In the genomic region with DNA sequence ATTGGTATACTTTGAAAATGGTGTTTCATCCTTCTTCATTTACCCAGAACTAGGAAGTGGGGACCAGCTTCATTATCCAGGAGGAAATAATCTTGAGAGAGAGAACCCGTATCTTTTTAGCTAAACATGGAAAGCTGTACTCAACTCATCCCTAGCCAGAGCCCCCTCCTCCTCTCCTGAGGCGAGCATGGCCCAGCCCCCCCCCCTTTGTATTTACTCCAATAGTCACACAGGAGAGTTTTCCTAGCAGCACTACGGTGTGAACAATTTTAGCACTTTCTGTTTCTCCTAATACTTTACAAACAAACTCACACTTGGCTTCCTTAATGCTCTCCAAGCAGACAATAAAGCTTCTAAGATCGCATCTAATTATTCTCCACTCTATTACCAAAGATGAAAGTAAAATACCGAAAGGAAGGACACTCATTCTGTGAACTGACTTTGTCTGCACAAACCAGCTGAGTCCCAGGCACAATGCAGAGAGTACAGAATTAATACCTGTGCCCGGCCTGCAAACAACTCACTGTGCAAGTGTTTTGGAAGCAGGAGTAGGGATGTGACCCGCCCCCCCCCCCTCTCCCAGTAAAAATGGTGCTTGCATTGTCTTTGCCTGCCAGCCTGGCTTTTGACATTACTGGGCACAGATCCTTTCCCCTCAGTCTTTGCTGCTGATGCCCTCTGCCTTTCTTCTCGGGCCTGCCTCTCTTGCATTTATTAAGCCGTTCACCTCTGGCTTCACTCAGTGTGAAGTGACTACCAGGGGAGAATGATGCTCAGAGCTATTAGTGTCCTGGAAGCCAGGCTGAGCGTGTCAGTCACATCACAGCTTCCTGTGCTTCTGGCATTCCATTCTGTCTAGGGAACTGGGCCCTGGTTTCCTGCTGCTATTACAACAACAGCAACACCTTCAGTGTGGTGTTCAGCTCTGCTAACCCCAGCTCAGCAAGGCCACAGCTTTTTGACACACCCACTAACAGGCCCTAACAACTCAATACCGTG, we compare ENCODE assay signal across 10 mouse cellular contexts.
DNase-seq lines count a peak whose midpoint lies in the region; ATAC-seq and TF ChIP-seq lines count a peak whose summit lies in the region.
"Had no signal": no experiment of that assay in that cellular context is flagged by ENCODE, and none has a peak within 500 bp of the region (broad histone marks: within the 10 kb centered on the region; RNA-seq: fewer than 3 reads in every experiment).

No protein-coding gene starts in this region.

- 38% methylated on average over 11 of the region's 11 CpGs for WGBS in heart, embryonic 10.5 days
- 46% methylated on average over 11 of the region's 11 CpGs for WGBS in heart, adult 2 months
- 73% methylated on average over 10 of the region's 11 CpGs for WGBS in thymus, adult 2 months
- WGBS in hindbrain, embryonic 14.5 days: 29% methylated on average over 11 of the region's 11 CpGs
- 29% methylated on average over 11 of the region's 11 CpGs for WGBS in neural tube, embryonic 14.5 days

- no peak overlapping the region for H3K4me3 ChIP-seq in heart, embryonic 10.5 days
- H3K4me3 ChIP-seq in heart, adult 2 months: no peak overlapping the region
- H3K4me3 ChIP-seq in thymus, adult 2 months (ENCODE audit: control insufficient read depth, insufficient read depth, low read length): no peak overlapping the region
- no peak overlapping the region for H3K4me3 ChIP-seq in hindbrain, embryonic 14.5 days (replicated peaks; ENCODE audit: low read length)
- no peak overlapping the region for H3K4me3 ChIP-seq in neural tube, embryonic 14.5 days (ENCODE audit: low read depth, low read length)
- H3K4me3 ChIP-seq: limb, embryonic 12.5 days had no signal

- H3K27ac ChIP-seq in heart, embryonic 10.5 days: peak overlapping the region; percentile 67
- H3K27ac ChIP-seq in heart, adult 2 months: no peak overlapping the region
- peak overlapping the region; percentile 2; the same call in 1 of the 2 replicates for H3K27ac ChIP-seq in thymus, adult 2 months (ENCODE audit: control insufficient read depth, insufficient read depth, low read length)
- H3K27ac ChIP-seq in hindbrain, embryonic 14.5 days: peak overlapping the region; percentile 39; the same call in 1 of the 2 replicates
- peak overlapping the region; percentile 23; the same call in 1 of the 2 replicates for H3K27ac ChIP-seq in neural tube, embryonic 14.5 days (ENCODE audit: low read depth, low read length)
- H3K27ac ChIP-seq: limb, embryonic 12.5 days had no signal

- intact Hi-C loops in heart, adult 2 months (cut with DNase I): no loop called here

- no peak for TF ChIP-seq CTCF in heart, adult 2 months (IDR thresholded peaks at IDR 0.05)
- TF ChIP-seq CTCF in thymus, adult 2 months (IDR thresholded peaks at IDR 0.05; ENCODE audit: borderline replicate concordance, control insufficient read depth, extremely low read depth, insufficient read depth, low read length, poor library complexity): no peak

- no peaks in the 10 kb centered on the region for H3K36me3 ChIP-seq in heart, embryonic 10.5 days
- H3K36me3 ChIP-seq in heart, adult 2 months (ENCODE audit: control insufficient read depth, insufficient read depth, low read length): no peaks in the 10 kb centered on the region
- peaks cover 14% of the 10 kb centered on the region; the same call in 1 of the 2 replicates for H3K36me3 ChIP-seq in thymus, adult 2 months (ENCODE audit: control insufficient read depth, insufficient read depth, low read length)
- H3K36me3 ChIP-seq in hindbrain, embryonic 14.5 days (replicated peaks; ENCODE audit: control insufficient read depth, insufficient read depth): no peaks in the 10 kb centered on the region
- no peaks in the 10 kb centered on the region for H3K36me3 ChIP-seq in neural tube, embryonic 14.5 days (ENCODE audit: control insufficient read depth, insufficient read depth, low read length)
- H3K36me3 ChIP-seq: limb, embryonic 12.5 days had no signal

- no peak for TF ChIP-seq POLR2A in heart, adult 2 months (IDR thresholded peaks at IDR 0.05; ENCODE audit: insufficient read depth, low read depth, low read length)
- no peak for TF ChIP-seq POLR2A in thymus, adult 2 months (IDR thresholded peaks at IDR 0.05; ENCODE audit: control insufficient read depth, extremely low read depth, insufficient read depth, low read length, poor library complexity)

- TF ChIP-seq EP300 in heart, adult 2 months (IDR thresholded peaks at IDR 0.05; ENCODE audit: insufficient read depth, low read depth, low read length): no peak

- peak; percentile 59; the same call in 1 of the 2 replicates for ATAC-seq in hindbrain, embryonic 14.5 days (ENCODE audit: low FRiP score)
- 0 out of 2 replicates have a peak, but pooled peaks have one; percentile 19 for ATAC-seq in neural tube, embryonic 14.5 days (ENCODE audit: low read depth)

- no peaks in the 10 kb centered on the region for H3K9me3 ChIP-seq in heart, embryonic 10.5 days
- H3K9me3 ChIP-seq in hindbrain, embryonic 14.5 days (ENCODE audit: control insufficient read depth, low read length): no peaks in the 10 kb centered on the region
- H3K9me3 ChIP-seq in neural tube, embryonic 14.5 days (ENCODE audit: control insufficient read depth, low read length): no peaks in the 10 kb centered on the region
- H3K9me3 ChIP-seq: limb, embryonic 12.5 days had no signal

- no peak overlapping the region for H3K4me2 ChIP-seq in hindbrain, embryonic 14.5 days (replicated peaks)
- no peak overlapping the region for H3K4me2 ChIP-seq in neural tube, embryonic 14.5 days (ENCODE audit: low read depth, low read length)
- H3K4me2 ChIP-seq: limb, embryonic 12.5 days had no signal

- H3K4me1 ChIP-seq in heart, embryonic 10.5 days: peaks cover 12% of the 10 kb centered on the region
- H3K4me1 ChIP-seq in heart, adult 2 months (ENCODE audit: control insufficient read depth, insufficient read depth, low read length): no peaks in the 10 kb centered on the region
- peaks cover 37% of the 10 kb centered on the region for H3K4me1 ChIP-seq in thymus, adult 2 months (replicated peaks; ENCODE audit: control insufficient read depth, insufficient read depth, low read length)
- H3K4me1 ChIP-seq in hindbrain, embryonic 14.5 days (replicated peaks; ENCODE audit: control insufficient read depth, insufficient read depth, low read length): peaks cover 9% of the 10 kb centered on the region; the same call in 1 of the 2 replicates
- H3K4me1 ChIP-seq in neural tube, embryonic 14.5 days (ENCODE audit: control insufficient read depth, insufficient read depth, low read length): peaks cover 8% of the 10 kb centered on the region; the same call in 1 of the 2 replicates

- H3K9ac ChIP-seq in heart, adult 2 months (ENCODE audit: low read depth, low read length): no peak overlapping the region
- H3K9ac ChIP-seq in hindbrain, embryonic 14.5 days: no peak overlapping the region
- no peak overlapping the region for H3K9ac ChIP-seq in neural tube, embryonic 14.5 days (replicated peaks; ENCODE audit: low read depth, low read length)
- H3K9ac ChIP-seq: limb, embryonic 12.5 days had no signal

- H3K27me3 ChIP-seq in heart, embryonic 10.5 days (ENCODE audit: insufficient read depth, poor library complexity, severe bottlenecking): no peaks in the 10 kb centered on the region
- no peaks in the 10 kb centered on the region for H3K27me3 ChIP-seq in heart, adult 2 months (ENCODE audit: control insufficient read depth, insufficient read depth, low read length)
- H3K27me3 ChIP-seq in thymus, adult 2 months (ENCODE audit: control insufficient read depth, insufficient read depth, low read length): no peaks in the 10 kb centered on the region
- H3K27me3 ChIP-seq in hindbrain, embryonic 14.5 days (ENCODE audit: control insufficient read depth, insufficient read depth, low read length): no peaks in the 10 kb centered on the region
- no peaks in the 10 kb centered on the region for H3K27me3 ChIP-seq in neural tube, embryonic 14.5 days (ENCODE audit: control insufficient read depth, insufficient read depth, low read length)
- H3K27me3 ChIP-seq: limb, embryonic 12.5 days had no signal

- H3K79me2 ChIP-seq in heart, adult 2 months (replicated peaks; ENCODE audit: control insufficient read depth, insufficient read depth, low read length): no peaks in the 10 kb centered on the region

- DNase-seq in heart, embryonic 10.5 days (ENCODE audit: low spot score): peak; percentile 81
- no peak for DNase-seq in heart, adult 2 months
- DNase-seq in thymus, adult 2 months: peak; percentile 17
- DNase-seq in thymus, postnatal 14 days: no peak
- DNase-seq in hindbrain, embryonic 14.5 days (ENCODE audit: low spot score): no peak
- no peak for DNase-seq in adrenal gland, adult 18-20 months (ENCODE audit: low spot score in 2 of 2)
- no peak for DNase-seq in frontal cortex, postnatal 25 days (ENCODE audit: low spot score in 2 of 2)
- DNase-seq: lung, postnatal 36 days had no signal

Comparison
In these comparisons a context has a peak if more than half of its experiments do, and no peak if none do; other contexts are left out.
1. DNase-seq: peak in heart, embryonic 10.5 days (single experiment) and thymus, adult 2 months (single experiment); none in heart, adult 2 months (0 of 2), thymus, postnatal 14 days (single experiment), hindbrain, embryonic 14.5 days (single experiment), adrenal gland, adult 18-20 months (0 of 2) and frontal cortex, postnatal 25 days (0 of 2).